Mouse (Mus musculus) stomach, embryonic 15.5 days (tissue): ENCODE measurements around the gene Cep68. TPM values are rescaled to one million over a fixed set of nuclear protein-coding genes. Genes with fewer than 3 reads are reported as not detected.
"Not testable (repeated sequence)": the region's sequence is repeated elsewhere in the genome, so short reads cannot be mapped to it uniquely, and the experiment has no call there.

ENCODE experiments used
- ATAC-seq: fragments of 200-750 bp; cut with Nextera tagmentation; 2 replicates; pipeline ENCODE4 v1.8.0; 2017; ENCODE audit warnings: low read depth, moderate number of reproducible peaks, moderate TSS enrichment; ENCODE audit not compliant: insufficient read depth, low FRiP score
- H3K27ac ChIP-seq: fragments of 300-500 bp; sonication (generic); 2 replicates; pipeline ENCODE4 v1.5.1; 2015; ENCODE audit warnings: mild to moderate bottlenecking, inconsistent platforms
- H3K27me3 ChIP-seq: fragments of 300-500 bp; sonication (generic); replicated peaks from 2 replicates; pipeline ENCODE4 v1.6.1; 2015; ENCODE audit warnings: inconsistent platforms
- H3K36me3 ChIP-seq: fragments of 300-500 bp; sonication (generic); 2 replicates; pipeline ENCODE4 v1.6.1; 2015; ENCODE audit warnings: inconsistent platforms
- H3K4me1 ChIP-seq: fragments of 300-500 bp; sonication (generic); 2 replicates; pipeline ENCODE4 v1.6.1; 2015; ENCODE audit warnings: inconsistent platforms
- H3K4me2 ChIP-seq: fragments of 300-500 bp; sonication (generic); 2 replicates; pipeline ENCODE4 v1.6.1; 2015; ENCODE audit warnings: mild to moderate bottlenecking, inconsistent platforms
- H3K4me3 ChIP-seq: fragments of 300-500 bp; sonication (generic); replicated peaks from 2 replicates; pipeline ENCODE4 v1.5.1; 2015; ENCODE audit warnings: inconsistent platforms
- H3K9ac ChIP-seq: fragments of 300-500 bp; sonication (generic); 2 replicates; pipeline ENCODE4 v1.6.1; 2015; ENCODE audit warnings: inconsistent platforms
- H3K9me3 ChIP-seq: fragments of 300-500 bp; sonication (generic); 2 replicates; pipeline ENCODE4 v1.6.1; 2016; ENCODE audit warnings: inconsistent platforms
- WGBS: fragments of 180-500 bp; shearing (Covaris S2); methylation state at CpG from one replicate; pipeline ENCODE4 v1.1.7; 2015; 5-methylcytosine and 5-hydroxymethylcytosine counted together
- polyA plus RNA-seq: library from polyadenylated mRNA; unstranded; fragments of >200 nt; fragmentation: Nextera tagmentation; extraction: Ambion mirVana; gene quantifications from 2 replicates; pipeline ENCODE4 v1.2.1, GENCODE M21; 2015

Cep68 gene
- polyA plus RNA-seq, 1 experiment from 2014 or later = 24.3 TPM

DNA sequence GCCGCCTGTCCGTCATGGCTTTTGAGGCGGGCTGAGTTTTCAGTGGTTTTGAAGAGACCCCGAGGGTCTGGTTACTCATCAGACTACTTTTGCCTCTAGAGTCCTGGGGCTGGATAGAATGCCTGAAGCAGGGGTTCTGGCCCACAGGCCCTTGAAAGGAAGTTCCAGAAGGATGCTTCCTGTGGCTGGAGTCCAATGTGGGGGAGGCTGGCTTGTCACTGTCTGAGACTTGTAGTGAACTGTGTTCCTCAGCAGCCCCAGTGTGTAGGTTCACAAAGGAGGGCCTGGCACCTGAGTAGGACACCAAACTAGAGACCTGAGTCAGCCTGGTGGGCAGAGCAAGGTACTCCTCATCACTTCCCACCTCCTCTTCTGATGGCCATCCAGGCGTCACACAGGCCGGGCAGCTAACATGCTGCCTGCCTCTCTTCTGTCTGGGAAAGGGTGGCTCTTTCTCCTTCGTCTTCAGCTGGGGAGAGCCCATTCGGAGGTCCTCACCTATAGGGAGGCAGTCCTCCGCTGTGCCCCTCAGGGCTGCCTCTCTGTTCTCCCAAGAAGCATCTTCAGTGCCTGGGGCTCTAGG, 9.9 kb downstream of the Cep68 start:
- WGBS = 91% methylated on average over 9 of the region's 9 CpGs
- no peaks in the 10 kb centered on the region for H3K9me3 ChIP-seq
- peaks cover 51% of the 10 kb centered on the region for H3K36me3 ChIP-seq
- H3K4me3 ChIP-seq = no peak overlapping the region
- H3K27me3 ChIP-seq = no peaks in the 10 kb centered on the region
- no peak overlapping the region for H3K4me2 ChIP-seq
- ATAC-seq = no peak
- no peaks in the 10 kb centered on the region for H3K4me1 ChIP-seq
- no peak overlapping the region for H3K9ac ChIP-seq
- H3K27ac ChIP-seq = no peak overlapping the region

DNA sequence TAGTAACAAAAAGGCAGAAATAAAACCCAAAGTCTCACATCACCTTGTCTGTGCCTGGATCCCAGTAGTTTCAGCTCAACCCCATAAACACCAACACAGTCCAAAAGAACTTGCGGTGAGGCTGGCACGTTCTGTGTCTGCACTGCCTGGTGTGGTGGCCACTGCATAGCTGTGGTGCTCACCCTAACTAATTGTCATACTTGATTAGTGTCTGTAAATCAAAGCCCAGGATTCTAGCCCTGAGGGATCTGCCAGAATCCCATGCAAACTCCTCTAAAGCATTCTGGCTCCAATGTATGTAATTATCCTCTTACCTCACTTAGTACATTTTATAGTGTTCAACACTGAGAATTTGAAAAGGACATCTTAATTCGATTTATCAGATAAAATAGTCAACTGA, 11.3 kb downstream of the Cep68 start:
- no peak for ATAC-seq
- H3K27ac ChIP-seq = no peak overlapping the region
- H3K9ac ChIP-seq = no peak overlapping the region
- no peaks in the 10 kb centered on the region for H3K4me1 ChIP-seq
- peaks cover 57% of the 10 kb centered on the region for H3K36me3 ChIP-seq
- no peaks in the 10 kb centered on the region for H3K27me3 ChIP-seq
- 92% methylated on average over 3 of the region's 3 CpGs for WGBS
- H3K9me3 ChIP-seq = no peaks in the 10 kb centered on the region
- H3K4me3 ChIP-seq = no peak overlapping the region
- H3K4me2 ChIP-seq = no peak overlapping the region

DNA sequence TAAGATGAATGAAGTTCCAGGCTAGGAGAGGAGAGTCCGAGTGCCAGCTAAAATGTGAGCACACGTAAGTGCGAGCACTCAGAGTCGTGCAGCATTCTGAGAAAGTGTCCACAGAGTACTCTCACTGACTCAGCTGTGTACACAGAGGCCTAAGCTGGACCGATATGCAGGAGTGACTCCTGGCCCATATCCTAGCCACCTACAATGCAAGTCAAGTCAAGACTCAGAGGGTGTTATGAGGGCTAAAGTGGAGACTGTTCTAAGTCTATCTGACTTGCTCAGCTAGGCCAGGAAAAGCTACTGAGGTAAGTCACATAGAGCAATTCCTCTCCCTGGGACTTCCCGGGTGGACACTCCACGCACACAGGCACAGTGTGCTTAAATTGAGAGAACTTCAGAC, 12.2 kb downstream of the Cep68 start:
- Histone ChIP-seq H3K4me3 (no peak overlapping the region), H3K9ac (no peak overlapping the region), H3K9me3 (no peaks in the 10 kb centered on the region), H3K36me3 (peaks cover 57% of the 10 kb centered on the region), H3K4me2 (no peak overlapping the region), H3K4me1 (no peaks in the 10 kb centered on the region), H3K27ac (no peak overlapping the region), H3K27me3 (no peaks in the 10 kb centered on the region)
- 91% methylated on average over 7 of the region's 7 CpGs for WGBS
- ATAC-seq = no peak

DNA sequence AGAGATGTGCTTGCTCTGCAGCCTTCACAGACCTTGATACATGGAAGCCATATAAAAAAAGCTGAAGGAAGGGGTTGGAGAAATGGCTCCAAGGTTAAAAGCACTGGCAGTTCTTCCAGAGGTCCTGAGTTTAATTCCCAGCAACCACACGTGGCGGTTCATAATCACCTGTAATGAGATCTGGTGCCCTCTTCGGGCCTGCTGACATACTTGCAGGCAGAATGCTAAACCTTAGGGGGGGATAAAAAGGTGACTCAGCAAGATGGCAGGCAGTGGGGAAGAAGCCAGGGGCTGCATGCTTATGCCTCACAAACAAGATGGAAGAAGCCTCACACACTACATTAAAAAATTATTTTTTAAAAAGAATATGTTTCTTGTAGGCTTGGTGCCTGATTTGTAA, 15.0 kb downstream of the Cep68 start:
- no peak for ATAC-seq
- no peaks in the 10 kb centered on the region for H3K4me1 ChIP-seq
- H3K36me3 ChIP-seq = peaks cover 62% of the 10 kb centered on the region
- no peaks in the 10 kb centered on the region for H3K27me3 ChIP-seq
- 65% methylated on average over 3 of the region's 3 CpGs for WGBS
- no peak overlapping the region for H3K9ac ChIP-seq
- H3K9me3 ChIP-seq = no peaks in the 10 kb centered on the region
- H3K27ac ChIP-seq = no peak overlapping the region
- no peak overlapping the region for H3K4me3 ChIP-seq
- H3K4me2 ChIP-seq = no peak overlapping the region

DNA sequence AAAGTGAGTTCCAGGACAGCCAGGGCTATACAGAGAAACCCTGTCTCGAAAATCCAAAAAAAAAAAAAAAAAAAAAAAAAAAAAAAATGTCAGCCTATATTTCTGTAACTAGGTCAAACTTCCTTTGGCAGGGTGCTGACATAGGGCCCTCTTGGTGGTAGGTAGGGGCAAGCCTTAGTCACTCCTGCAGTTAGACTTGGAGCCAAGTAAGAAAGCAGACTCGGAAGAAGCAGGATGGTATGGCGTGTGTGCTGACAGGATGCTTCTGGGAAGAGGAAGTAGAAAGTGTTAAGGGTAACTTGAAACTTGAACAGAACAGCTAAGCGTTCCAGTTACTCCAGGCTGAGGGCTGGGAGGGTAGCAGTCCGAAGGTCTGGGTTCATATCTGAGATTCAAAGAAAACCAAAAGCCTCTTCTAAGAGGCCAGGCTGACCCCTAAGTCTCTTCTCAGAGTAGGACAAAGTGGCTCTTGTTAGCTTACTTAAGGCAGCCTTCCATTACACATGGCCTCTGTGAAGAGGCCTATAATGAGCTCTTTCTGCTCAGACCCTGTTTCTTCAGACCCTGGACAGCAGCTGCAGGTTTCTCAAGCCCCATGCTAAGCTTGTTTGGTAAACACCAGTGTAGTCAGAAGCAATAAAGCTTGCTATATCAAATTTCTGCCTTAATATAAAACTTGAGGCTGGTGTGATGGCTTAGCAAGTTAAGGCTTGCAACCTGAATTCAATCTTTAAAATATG, 17.0 kb downstream of the Cep68 start:
- no peak overlapping the region for H3K4me3 ChIP-seq
- H3K9me3 ChIP-seq = no peaks in the 10 kb centered on the region
- no peaks in the 10 kb centered on the region for H3K4me1 ChIP-seq
- no peak for ATAC-seq
- no peaks in the 10 kb centered on the region for H3K27me3 ChIP-seq
- WGBS = 67% methylated on average over 5 of the region's 5 CpGs
- no peak overlapping the region for H3K9ac ChIP-seq
- H3K27ac ChIP-seq = 0 out of 2 replicates have a peak overlapping the region, but pooled peaks have one; percentile 4
- H3K4me2 ChIP-seq = no peak overlapping the region
- peaks cover 55% of the 10 kb centered on the region for H3K36me3 ChIP-seq

DNA sequence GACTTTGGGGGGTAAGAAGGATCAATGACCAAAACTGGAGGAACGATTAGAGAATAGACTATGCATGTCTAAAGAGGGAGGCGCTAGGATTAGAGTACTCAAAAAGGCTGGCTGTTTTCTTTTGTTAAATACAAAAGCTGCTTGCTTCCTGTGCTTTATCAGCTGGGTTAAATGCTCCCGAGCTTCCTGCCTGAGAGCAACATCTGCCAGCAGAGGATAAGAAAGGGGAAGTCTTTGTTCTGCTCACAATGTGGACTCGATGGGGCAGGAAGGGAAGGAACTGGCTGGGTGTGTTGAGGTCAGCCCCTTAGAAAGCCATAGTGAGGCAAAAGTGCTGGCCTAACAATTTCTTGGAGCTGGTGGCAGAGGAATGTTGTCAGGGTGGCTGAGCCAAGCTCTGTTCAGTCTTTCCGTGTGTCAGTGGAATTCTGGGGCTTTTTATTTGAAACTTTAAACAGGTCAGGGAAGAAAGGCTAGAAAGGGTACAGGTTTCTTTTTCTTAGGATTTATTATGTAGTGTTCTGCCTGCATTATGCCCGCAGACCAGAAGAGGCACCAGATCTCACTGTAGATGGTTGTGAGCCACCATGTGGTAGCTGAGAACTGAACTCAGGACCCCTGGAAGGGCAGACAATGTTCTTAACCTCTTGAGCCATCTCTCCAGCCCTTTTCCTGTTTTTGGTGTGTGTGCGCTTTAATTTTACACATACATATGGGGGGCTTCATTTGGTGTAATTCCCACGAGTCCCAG, 17.9 kb downstream of the Cep68 start:
- H3K36me3 ChIP-seq = peaks cover 48% of the 10 kb centered on the region

DNA sequence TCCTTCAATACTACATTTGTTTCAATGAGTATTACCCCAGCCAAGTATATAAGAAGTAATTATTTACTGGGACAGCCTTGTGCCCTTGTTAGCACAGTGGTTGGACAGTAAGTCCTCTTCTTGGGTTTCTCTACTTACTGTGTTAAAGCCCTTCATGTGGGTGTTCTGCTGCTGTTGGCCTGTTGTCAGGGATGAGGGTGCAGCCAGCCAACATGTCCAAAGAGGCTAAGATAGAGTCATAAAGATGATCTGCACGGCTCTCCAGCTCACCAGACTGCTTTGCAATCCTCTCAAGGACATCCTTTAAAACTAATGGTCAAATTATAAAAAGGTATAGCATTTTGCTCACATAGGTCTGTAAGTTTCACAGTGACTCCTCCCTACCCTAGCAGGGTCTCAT, 18.9 kb downstream of the Cep68 start:
- no peak overlapping the region for H3K9ac ChIP-seq
- peak overlapping the region; percentile 67; the same call in 1 of the 2 replicates for H3K27ac ChIP-seq
- H3K4me1 ChIP-seq = no peaks in the 10 kb centered on the region
- 86% methylated on average over 1 of the region's 1 CpGs for WGBS
- no peak for ATAC-seq
- no peak overlapping the region for H3K4me3 ChIP-seq
- H3K36me3 ChIP-seq = peaks cover 49% of the 10 kb centered on the region
- no peaks in the 10 kb centered on the region for H3K9me3 ChIP-seq
- H3K27me3 ChIP-seq = no peaks in the 10 kb centered on the region
- H3K4me2 ChIP-seq = no peak overlapping the region

More for the DNA sequence above, 17.9 kb downstream of the Cep68 start:
- H3K4me1 ChIP-seq = no peaks in the 10 kb centered on the region
- peak; percentile 75; the same call in 1 of the 2 replicates for ATAC-seq
- 59% methylated on average over 8 of the region's 8 CpGs for WGBS
- H3K4me2 ChIP-seq = no peak overlapping the region
- no peak overlapping the region for H3K4me3 ChIP-seq
- no peak overlapping the region for H3K9ac ChIP-seq
- no peaks in the 10 kb centered on the region for H3K9me3 ChIP-seq
- H3K27me3 ChIP-seq = no peaks in the 10 kb centered on the region
- H3K27ac ChIP-seq = peak overlapping the region; percentile 67

DNA sequence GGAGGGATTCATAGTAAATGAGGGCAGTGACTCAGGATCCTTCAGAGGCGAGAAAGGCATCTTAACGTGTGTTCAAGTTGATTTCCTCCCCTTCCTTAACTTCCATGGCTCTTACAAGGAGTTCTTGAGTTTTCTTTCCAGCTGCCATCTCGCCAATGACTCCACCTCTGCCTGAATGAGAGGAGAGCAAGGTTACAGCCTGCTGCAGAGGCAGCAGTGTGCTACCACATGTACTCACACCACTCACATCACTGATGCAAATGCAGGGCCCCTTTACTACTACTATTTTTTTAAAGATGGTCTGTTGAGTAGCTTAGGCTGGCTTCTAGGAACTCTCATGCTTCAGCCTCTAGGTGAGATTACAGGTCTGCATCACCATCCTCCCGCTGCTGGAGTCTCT, 19.9 kb downstream of the Cep68 start:
- 81% methylated on average over 4 of the region's 4 CpGs for whole genome bisulfite sequencing
- Histone ChIP-seq H3K9me3 (no peaks in the 10 kb centered on the region), H3K36me3 (peaks cover 51% of the 10 kb centered on the region), H3K27ac (no peak overlapping the region), H3K9ac (no peak overlapping the region), H3K4me2 (no peak overlapping the region), H3K4me1 (no peaks in the 10 kb centered on the region), H3K27me3 (no peaks in the 10 kb centered on the region), H3K4me3 (no peak overlapping the region)
- ATAC-seq = no peak

DNA sequence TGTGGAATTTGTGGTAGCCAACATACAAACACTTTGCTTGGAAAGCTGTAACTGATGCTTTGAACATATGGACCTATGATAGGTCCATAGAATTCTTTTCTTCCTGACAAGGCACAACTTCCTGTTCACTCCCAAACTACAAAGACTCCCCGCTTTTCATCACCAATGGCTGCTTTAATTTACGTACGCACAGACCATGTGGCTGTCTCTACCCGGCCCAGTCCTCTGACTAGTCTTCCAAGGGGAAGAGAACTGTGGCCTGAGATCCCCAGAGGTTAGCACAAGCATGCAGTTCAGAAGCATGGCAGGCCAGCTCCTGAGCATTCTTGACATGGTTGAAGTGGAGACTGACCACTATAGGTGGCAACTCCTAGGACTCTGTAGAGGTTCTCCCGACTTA, 20.6 kb downstream of the Cep68 start:
- Histone ChIP-seq H3K4me3 (no peak overlapping the region), H3K36me3 (peaks cover 51% of the 10 kb centered on the region), H3K4me1 (no peaks in the 10 kb centered on the region), H3K9ac (no peak overlapping the region), H3K27ac (no peak overlapping the region), H3K27me3 (no peaks in the 10 kb centered on the region), H3K4me2 (no peak overlapping the region), H3K9me3 (no peaks in the 10 kb centered on the region)
- no peak for ATAC-seq
- WGBS = 83% methylated on average over 5 of the region's 5 CpGs

DNA sequence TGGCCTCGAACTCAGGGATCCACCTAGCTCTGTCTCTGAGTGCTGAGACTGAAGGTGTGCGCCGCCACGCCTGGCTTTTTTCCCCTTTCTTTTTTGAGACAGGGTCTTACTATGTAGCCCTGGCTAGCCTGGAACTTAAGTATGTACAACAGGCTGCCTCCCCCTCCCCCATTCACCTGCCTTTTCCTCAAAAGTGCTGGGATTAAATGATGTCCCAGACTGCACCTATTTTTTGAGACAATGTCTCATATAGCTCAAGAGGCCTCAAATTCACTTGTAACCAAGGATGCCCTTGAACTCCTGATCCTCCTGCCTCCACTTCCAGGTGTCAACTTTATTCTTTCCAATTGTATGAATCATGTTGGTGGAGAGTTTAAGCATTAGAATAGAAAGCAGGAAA, 23.3 kb downstream of the Cep68 start:
- Histone ChIP-seq H3K9ac (no peak overlapping the region), H3K4me2 (no peak overlapping the region), H3K27me3 (no peaks in the 10 kb centered on the region), H3K4me1 (no peaks in the 10 kb centered on the region), H3K4me3 (no peak overlapping the region), H3K27ac (no peak overlapping the region), H3K9me3 (no peaks in the 10 kb centered on the region), H3K36me3 (peaks cover 48% of the 10 kb centered on the region)
- no peak for ATAC-seq
- 97% methylated on average over 4 of the region's 4 CpGs for WGBS

DNA sequence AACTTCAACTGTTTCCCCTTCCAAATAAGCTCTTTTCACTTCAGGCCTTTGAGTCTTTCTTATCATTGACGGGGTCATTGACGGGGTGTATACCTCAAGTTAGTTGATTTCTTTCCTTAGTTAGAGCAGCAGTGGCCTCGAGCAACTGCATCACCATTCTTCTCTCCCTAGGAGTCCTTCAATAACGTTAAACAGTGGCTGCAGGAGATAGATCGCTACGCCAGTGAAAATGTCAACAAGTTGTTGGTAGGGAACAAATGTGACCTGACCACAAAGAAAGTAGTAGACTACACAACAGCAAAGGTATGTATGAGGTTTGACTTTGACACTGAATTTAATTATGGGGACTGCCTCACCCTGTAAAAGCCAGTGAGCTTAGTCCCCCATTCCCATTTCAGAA, 25.0 kb downstream of the Cep68 start:
- Histone ChIP-seq H3K9ac (no peak overlapping the region), H3K4me1 (no peaks in the 10 kb centered on the region), H3K27ac (no peak overlapping the region; the same call in 1 of the 2 replicates), H3K36me3 (peaks cover 40% of the 10 kb centered on the region), H3K9me3 (no peaks in the 10 kb centered on the region), H3K4me2 (no peak overlapping the region), H3K4me3 (no peak overlapping the region), H3K27me3 (no peaks in the 10 kb centered on the region)
- WGBS = 73% methylated on average over 6 of the region's 6 CpGs
- no peak for ATAC-seq

DNA sequence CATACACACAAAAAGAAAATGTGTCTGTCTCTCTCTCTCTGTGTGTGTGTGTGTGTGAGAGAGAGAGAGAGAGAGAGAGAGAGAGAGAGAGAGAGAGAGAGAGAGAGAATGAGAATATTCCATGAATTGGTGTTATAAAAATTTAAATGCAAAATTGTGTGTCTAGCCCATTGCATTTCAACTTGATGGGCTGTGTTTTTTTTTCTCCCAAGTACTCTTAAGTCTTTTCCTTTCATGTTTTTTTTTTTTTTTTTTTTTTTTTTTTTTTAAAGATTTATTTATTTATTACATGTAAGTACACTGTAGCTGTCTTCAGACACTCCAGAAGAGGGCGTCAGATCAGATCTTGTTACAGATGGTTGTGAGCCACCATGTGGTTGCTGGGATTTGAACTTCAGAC, 27.6 kb downstream of the Cep68 start:
- H3K9me3 ChIP-seq, H3K4me2 ChIP-seq, ATAC-seq, H3K9ac ChIP-seq, H3K4me3 ChIP-seq, H3K27ac ChIP-seq, H3K4me1 ChIP-seq, H3K27me3 ChIP-seq: not testable (repeated sequence)
- H3K36me3 ChIP-seq = peaks cover 34% of the 10 kb centered on the region
- no CpG with 5 or more reads among the region's 1 CpGs for WGBS
